Mouse (Mus musculus) CH12F3 (cell line): ENCODE data around the gene Slc13a3.

Source experiments
- in situ Hi-C: fragments of 300-500 bp; cut with MboI; formaldehyde crosslinking; loops from 2 replicates; pipeline ENCODE4 v1.14.3; 2020; ENCODE audit warnings: low sequenced_read_pairs

Gene Slc13a3

GRCm38 (mm10) chr2:165415141-165415721 is 57.8 kb downstream of the Slc13a3 start:
- in situ Hi-C loops, result no loop called here

- in situ Hi-C loops, result no loop called here
These were observed 58.7 kb downstream of the Slc13a3 start for GRCm38 (mm10) chr2:165414321-165414720.

- in situ Hi-C loops, result no loop called here
These were observed 59.1 kb downstream of the Slc13a3 start for GRCm38 (mm10) chr2:165413884-165414283.

- in situ Hi-C loops, result no loop called here
These were observed 65.2 kb downstream of the Slc13a3 start for GRCm38 (mm10) chr2:165407700-165408301.

GRCm38 (mm10) chr2:165405351-165405750 is 67.7 kb downstream of the Slc13a3 start:
- in situ Hi-C loops, result no loop called here

GRCm38 (mm10) chr2:165404951-165405350 is 68.1 kb downstream of the Slc13a3 start:
- in situ Hi-C loops, result no loop called here

- in situ Hi-C loops, result no loop called here
These were observed 74.8 kb downstream of the Slc13a3 start for GRCm38 (mm10) chr2:165398164-165398785.

GRCm38 (mm10) chr2:165397502-165398163 is 75.4 kb downstream of the Slc13a3 start:
- in situ Hi-C loops, result no loop called here

GRCm38 (mm10) chr2:165396831-165397501 is 76.1 kb downstream of the Slc13a3 start:
- in situ Hi-C loops, result no loop called here

- in situ Hi-C loops, result no loop called here
These were observed 80.9 kb downstream of the Slc13a3 start for GRCm38 (mm10) chr2:165392156-165392555.

GRCm38 (mm10) chr2:165391561-165391960 is 81.5 kb downstream of the Slc13a3 start:
- in situ Hi-C loops, result no loop called here

- in situ Hi-C loops, result no loop called here
These were observed 83.6 kb downstream of the Slc13a3 start for GRCm38 (mm10) chr2:165389299-165389952.

GRCm38 (mm10) chr2:165387844-165388495 is 85.1 kb downstream of the Slc13a3 start, which contains the start of gene Zfp334:
Zfp334 (minus strand) TSS chr2:165388259.
- in situ Hi-C loops, result no loop called here

- in situ Hi-C loops, result no loop called here
These were observed 85.7 kb downstream of the Slc13a3 start for GRCm38 (mm10) chr2:165387370-165387769.

GRCm38 (mm10) chr2:165380050-165380449 is 93.0 kb downstream of the Slc13a3 start:
- in situ Hi-C loops, result no loop called here

GRCm38 (mm10) chr2:165376001-165376400 is 97.0 kb downstream of the Slc13a3 start:
- in situ Hi-C loops, result no loop called here

- in situ Hi-C loops, result no loop called here
These were observed 97.6 kb downstream of the Slc13a3 start for GRCm38 (mm10) chr2:165375478-165375877.

- in situ Hi-C loops, result no loop called here
These were observed 102.0 kb downstream of the Slc13a3 start for GRCm38 (mm10) chr2:165371066-165371465.

- in situ Hi-C loops, result no loop called here
These were observed 102.7 kb downstream of the Slc13a3 start for GRCm38 (mm10) chr2:165370348-165370747.

- in situ Hi-C loops, result no loop called here
These were observed 104.5 kb downstream of the Slc13a3 start, which contains the start of gene Zfp663 for GRCm38 (mm10) chr2:165368496-165368895. Zfp663 (minus strand) TSS chr2:165368729.
